Mouse (Mus musculus) kidney, embryonic 14.5 days (tissue): ENCODE measurements around the gene Myo1d. TPM values are rescaled to one million over a fixed set of nuclear protein-coding genes. Genes with fewer than 3 reads are reported as not detected.

Experiments
- ATAC-seq: fragments of 200-750 bp; cut with Nextera tagmentation; 2 replicates; pipeline ENCODE4 v1.8.0; 2017; ENCODE audit warnings: moderate number of reproducible peaks, mild to moderate bottlenecking, moderate TSS enrichment, moderate library complexity; ENCODE audit not compliant: low FRiP score, low TSS enrichment
- H3K27ac ChIP-seq: fragments of 300-500 bp; sonication (generic); 2 replicates; pipeline ENCODE4 v1.5.1; 2014; ENCODE audit warnings: low read depth, mild to moderate bottlenecking, low read length, moderate library complexity, mixed read lengths
- H3K27me3 ChIP-seq: fragments of 300-500 bp; sonication (generic); 2 replicates; pipeline ENCODE4 v1.6.1; 2014; ENCODE audit warnings: mild to moderate bottlenecking, low read length; ENCODE audit not compliant: control insufficient read depth, insufficient read depth
- H3K36me3 ChIP-seq: fragments of 300-500 bp; sonication (generic); 2 replicates; pipeline ENCODE4 v1.6.1; 2014; ENCODE audit warnings: low read length, mixed read lengths; ENCODE audit not compliant: control insufficient read depth, insufficient read depth
- H3K4me1 ChIP-seq: fragments of 300-500 bp; sonication (generic); 2 replicates; pipeline ENCODE4 v1.6.1; 2014; ENCODE audit warnings: low read length, mixed read lengths; ENCODE audit not compliant: control insufficient read depth, insufficient read depth
- H3K4me2 ChIP-seq: fragments of 300-500 bp; sonication (generic); replicated peaks from 2 replicates; pipeline ENCODE4 v1.6.1; 2014; ENCODE audit warnings: low read depth, mild to moderate bottlenecking, low read length
- H3K4me3 ChIP-seq: fragments of 300-500 bp; sonication (generic); 2 replicates; pipeline ENCODE4 v1.5.1; 2014; ENCODE audit warnings: mild to moderate bottlenecking, low read length
- H3K9ac ChIP-seq: fragments of 300-500 bp; sonication (generic); 2 replicates; pipeline ENCODE4 v1.6.1; 2014; ENCODE audit warnings: low read depth, mild to moderate bottlenecking, low read length, moderate library complexity
- H3K9me3 ChIP-seq: fragments of 300-500 bp; sonication (generic); 2 replicates; pipeline ENCODE4 v1.6.1; 2016; ENCODE audit warnings: low read length; ENCODE audit not compliant: control insufficient read depth
- WGBS: fragments of 180-500 bp; shearing (Covaris S2); extraction: QIAGEN DNeasy Blood & Tissue Kit; methylation state at CpG from one replicate; pipeline ENCODE4 v1.1.7; 2014; 5-methylcytosine and 5-hydroxymethylcytosine counted together
- polyA plus RNA-seq: library from polyadenylated mRNA; unstranded; fragments of >200 nt; fragmentation: Nextera tagmentation; extraction: Ambion mirVana; gene quantifications from 2 replicates; pipeline ENCODE4 v1.2.1, GENCODE M21; 2014

Myo1d gene
- polyA plus RNA-seq, 1 experiment from 2014 or later, result 16.0 TPM

DNA sequence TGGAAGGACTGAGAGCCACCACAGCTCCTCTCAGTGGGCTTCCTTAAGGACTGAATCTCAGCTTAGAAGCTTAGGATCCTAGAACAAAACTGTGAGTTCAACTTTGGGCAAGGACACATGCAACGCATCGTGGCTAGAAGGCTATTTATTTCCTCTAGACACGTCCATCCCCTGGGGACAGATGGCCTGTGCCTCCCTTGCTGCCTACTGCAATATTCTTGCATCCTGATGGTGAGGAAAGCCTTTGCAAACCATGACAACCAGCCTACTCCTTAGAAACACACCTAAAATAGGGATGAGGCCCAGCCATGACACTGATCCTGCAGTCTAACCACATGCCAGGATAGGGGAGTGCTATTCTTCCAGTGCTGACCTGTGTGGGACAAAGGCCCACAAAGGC is 274.2 kb downstream of the Myo1d start:
- Histone ChIP-seq H3K4me3 (no peak overlapping the region), H3K27me3 (no peaks in the 10 kb centered on the region), H3K4me2 (no peak overlapping the region), H3K4me1 (0 out of 2 replicates have a peak, but pooled peaks cover 7% of the 10 kb centered on the region), H3K9me3 (no peaks in the 10 kb centered on the region), H3K27ac (no peak overlapping the region), H3K9ac (no peak overlapping the region), H3K36me3 (no peaks in the 10 kb centered on the region)
- WGBS, result 87% methylated on average over 3 of the region's 3 CpGs
- ATAC-seq, result no peak

DNA sequence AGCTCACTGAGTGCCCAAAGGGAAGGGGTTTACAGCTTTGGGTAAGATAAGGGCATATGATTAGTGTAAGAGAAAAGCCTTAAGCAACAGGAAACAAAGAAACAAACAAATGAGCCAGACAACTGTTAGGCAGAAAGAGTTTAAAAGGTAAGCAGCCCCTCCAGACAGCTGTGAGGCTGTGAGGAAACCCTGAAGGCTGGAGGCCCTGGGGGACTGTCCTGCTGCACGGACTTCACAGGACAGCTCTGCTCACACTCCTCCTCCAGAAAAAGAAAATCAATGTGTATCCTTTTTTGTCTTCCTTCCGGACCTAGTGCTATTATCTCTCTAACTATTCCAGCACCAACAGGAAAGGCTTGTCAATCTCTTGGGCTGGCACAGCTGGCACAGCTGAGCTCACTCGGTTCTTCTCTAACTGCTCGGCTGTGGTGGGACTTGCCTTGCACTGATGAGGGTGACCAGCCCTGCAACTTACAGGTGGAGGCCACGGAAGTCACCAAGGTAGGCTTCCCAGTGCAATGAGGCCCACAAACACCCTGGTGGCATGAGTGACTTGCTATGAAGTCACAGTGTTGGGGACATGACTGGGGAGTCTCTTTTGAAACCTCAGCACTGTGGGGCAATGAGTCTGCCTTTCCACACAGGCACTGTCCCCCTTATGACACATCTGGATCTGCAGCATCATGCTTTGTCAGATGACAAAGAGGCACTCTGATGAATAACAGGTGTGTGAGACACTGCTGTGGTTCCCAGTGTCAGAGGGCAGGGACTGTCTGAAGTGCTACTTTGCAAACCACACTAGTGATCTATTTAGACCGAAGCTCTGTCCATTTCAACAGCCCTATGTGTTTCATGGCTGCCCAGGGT is 275.1 kb downstream of the Myo1d start:
- no peaks in the 10 kb centered on the region for H3K27me3 ChIP-seq
- 0 out of 2 replicates have a peak, but pooled peaks cover 7% of the 10 kb centered on the region for H3K4me1 ChIP-seq
- no peak overlapping the region for H3K27ac ChIP-seq
- no peak overlapping the region for H3K4me2 ChIP-seq
- H3K9ac ChIP-seq, result no peak overlapping the region
- ATAC-seq, result no peak
- no peak overlapping the region for H3K4me3 ChIP-seq
- 53% methylated on average over 6 of the region's 6 CpGs for WGBS
- H3K9me3 ChIP-seq, result no peaks in the 10 kb centered on the region
- H3K36me3 ChIP-seq, result no peaks in the 10 kb centered on the region

DNA sequence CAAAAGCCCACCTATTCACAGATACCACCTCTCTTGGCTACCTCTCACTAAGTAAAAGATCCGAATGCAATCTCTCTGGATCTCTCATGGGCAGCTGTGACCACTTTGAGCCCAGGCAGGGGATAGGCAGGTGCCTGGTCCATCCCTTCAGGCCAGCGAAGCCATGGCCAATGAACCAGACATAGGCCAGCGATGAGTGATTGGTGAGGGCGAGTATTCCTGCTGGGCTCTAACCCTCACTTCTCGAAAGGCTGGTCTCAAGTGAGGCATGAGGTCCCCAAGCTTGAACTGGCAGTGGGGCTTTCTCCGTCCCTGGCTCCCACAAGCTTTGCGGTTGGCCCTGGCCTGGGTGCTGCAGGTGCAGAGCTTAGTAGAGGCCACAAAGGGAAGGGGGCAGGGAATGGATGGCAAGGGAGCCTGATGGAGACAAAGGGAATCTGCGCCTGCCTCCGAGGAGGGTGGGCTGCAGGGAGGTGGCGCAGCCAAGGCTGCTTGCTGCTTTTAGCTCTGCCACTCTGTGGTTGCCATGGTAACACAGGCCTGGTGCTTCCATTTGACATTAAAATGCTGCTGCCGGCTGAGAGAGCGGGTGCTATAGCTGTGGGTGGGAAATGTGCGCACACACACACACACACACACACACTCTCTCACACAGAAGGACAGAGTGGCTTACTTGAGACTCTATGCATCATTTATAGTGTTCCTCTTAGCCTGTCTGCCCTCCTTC is 275.9 kb downstream of the Myo1d start:
- Histone ChIP-seq H3K4me2 (no peak overlapping the region), H3K4me3 (no peak overlapping the region), H3K4me1 (0 out of 2 replicates have a peak, but pooled peaks cover 8% of the 10 kb centered on the region), H3K9ac (no peak overlapping the region), H3K27ac (no peak overlapping the region), H3K9me3 (no peaks in the 10 kb centered on the region), H3K27me3 (no peaks in the 10 kb centered on the region), H3K36me3 (no peaks in the 10 kb centered on the region)
- WGBS, result 31% methylated on average over 13 of the region's 13 CpGs
- peak; percentile 39; the same call in 1 of the 2 replicates for ATAC-seq

DNA sequence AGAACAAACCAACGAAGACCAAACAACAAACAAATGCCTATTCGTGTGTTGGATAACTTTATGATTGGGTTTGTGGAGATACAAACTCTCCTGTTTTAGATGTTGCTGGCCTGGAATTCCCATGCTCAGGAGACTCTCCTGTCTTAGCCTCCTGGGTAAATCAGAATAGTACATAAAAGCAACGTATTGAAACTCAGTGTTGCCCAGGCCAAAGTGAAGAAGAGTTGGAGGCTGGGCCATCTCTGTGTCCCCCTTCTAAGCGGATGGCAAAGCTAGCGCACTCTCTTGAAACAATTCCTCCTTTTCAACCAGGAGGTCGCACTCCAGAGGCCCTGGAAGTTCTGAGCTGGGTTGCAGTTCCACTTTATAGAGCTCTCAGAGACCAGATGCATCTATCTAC is 276.5 kb downstream of the Myo1d start:
- 88% methylated on average over 6 of the region's 6 CpGs for WGBS
- Histone ChIP-seq H3K9ac (no peak overlapping the region), H3K4me2 (no peak overlapping the region), H3K4me1 (0 out of 2 replicates have a peak, but pooled peaks cover 10% of the 10 kb centered on the region), H3K27ac (no peak overlapping the region), H3K27me3 (no peaks in the 10 kb centered on the region), H3K4me3 (no peak overlapping the region), H3K36me3 (no peaks in the 10 kb centered on the region), H3K9me3 (no peaks in the 10 kb centered on the region)
- no peak for ATAC-seq

DNA sequence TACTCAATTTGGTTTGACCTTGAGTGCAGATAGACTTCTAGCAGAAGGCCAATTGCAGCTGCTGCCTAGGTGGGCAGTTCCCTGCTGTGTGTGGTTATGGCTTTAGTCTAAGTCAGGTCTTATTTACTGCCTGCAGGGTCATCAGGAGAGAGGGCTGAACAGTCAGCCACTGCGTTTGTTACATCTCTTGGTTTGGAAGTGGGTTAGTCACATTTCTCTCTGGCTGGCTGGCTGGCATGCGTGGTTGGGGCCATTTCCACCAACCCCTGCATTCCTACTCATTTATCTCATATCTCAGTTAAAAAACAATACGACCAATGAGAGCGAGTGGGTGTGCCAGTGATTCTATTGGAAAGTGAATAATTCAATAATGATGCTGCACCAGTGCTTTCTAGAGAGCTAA is 280.3 kb downstream of the Myo1d start:
- no peak overlapping the region for H3K27ac ChIP-seq
- no peaks in the 10 kb centered on the region for H3K36me3 ChIP-seq
- ATAC-seq, result no peak
- 57% methylated on average over 4 of the region's 4 CpGs for WGBS
- H3K9me3 ChIP-seq, result no peaks in the 10 kb centered on the region
- H3K27me3 ChIP-seq, result no peaks in the 10 kb centered on the region
- H3K4me3 ChIP-seq, result no peak overlapping the region
- no peak overlapping the region for H3K4me2 ChIP-seq
- no peak overlapping the region for H3K9ac ChIP-seq
- H3K4me1 ChIP-seq, result 0 out of 2 replicates have a peak, but pooled peaks cover 10% of the 10 kb centered on the region

DNA sequence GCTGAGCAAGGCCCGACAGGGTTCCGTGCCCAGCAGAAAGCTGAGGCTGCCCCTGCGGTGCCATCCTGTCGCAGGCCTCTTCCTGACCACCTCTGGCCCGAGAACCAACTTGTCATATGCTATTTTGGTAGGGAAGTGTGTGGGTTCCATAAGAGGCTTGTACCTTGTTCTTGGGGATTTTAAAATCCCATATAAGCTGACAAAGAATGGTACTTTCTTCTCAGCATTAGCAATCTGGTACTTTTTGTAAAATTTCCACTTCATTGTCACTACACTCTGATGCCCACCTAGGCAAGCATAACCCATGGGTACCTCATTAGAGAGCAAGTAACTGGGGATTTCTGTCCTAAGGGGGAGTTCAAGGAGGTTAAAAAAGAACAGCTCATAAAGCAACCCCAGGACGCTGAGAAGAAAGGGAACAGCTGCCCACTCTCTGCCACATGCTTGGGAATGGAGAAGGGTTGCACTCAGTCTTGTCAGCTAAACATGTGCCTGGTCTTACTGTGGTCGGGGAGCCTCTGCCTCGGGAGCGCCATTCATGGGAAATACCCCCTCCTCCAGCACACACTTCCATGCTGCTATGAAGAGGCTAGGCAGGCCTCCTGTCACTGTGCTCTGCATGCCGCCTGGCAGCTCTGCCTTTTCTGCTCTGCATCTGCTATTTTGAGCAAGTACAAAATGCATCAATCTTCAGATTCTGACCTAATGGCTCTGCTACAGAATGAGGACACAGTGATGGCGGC is 281.3 kb downstream of the Myo1d start:
- no peak for ATAC-seq
- Histone ChIP-seq H3K9me3 (no peaks in the 10 kb centered on the region), H3K27ac (no peak overlapping the region), H3K27me3 (no peaks in the 10 kb centered on the region), H3K4me1 (0 out of 2 replicates have a peak, but pooled peaks cover 3% of the 10 kb centered on the region), H3K9ac (no peak overlapping the region), H3K4me2 (no peak overlapping the region), H3K4me3 (no peak overlapping the region), H3K36me3 (no peaks in the 10 kb centered on the region)
- WGBS, result 64% methylated on average over 11 of the region's 11 CpGs

DNA sequence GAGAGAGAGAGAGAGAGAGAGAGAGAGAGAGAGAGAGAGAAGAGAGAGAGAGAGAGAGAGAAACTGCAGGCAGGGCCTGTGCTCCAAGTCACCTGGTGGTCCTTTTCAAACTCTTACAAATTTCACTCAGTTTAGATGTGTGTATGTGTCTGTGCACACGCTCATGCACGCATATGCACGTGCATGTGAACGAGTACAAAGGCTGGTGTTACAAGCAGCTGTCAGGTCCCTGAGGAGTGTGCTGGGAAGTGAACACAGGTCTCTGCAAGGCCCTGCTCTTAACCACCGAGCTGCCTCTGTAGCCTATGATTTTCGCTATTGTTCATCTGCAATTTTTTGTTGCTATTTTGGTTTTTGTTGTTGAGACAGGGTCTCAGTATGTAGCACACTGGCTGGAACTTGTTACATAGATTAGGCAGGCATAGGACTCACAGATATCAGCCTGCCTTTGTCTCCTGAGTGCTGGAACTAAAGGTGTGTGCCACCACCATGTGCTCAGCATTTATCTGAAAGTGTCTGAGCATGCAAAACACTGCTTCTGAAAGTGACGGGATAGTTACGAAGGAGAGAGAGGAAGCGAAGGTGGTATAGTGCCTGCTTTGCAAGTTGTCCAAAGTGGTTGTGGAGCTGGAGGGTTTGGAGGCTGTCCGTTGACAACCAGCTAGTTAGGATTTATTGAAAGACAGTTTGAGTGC is 282.5 kb downstream of the Myo1d start:
- no peak overlapping the region for H3K9ac ChIP-seq
- H3K27ac ChIP-seq, result no peak overlapping the region
- no peaks in the 10 kb centered on the region for H3K9me3 ChIP-seq
- no peak overlapping the region for H3K4me3 ChIP-seq
- no peaks in the 10 kb centered on the region for H3K36me3 ChIP-seq
- no peaks in the 10 kb centered on the region for H3K27me3 ChIP-seq
- 85% methylated on average over 10 of the region's 10 CpGs for WGBS
- no peak overlapping the region for H3K4me2 ChIP-seq
- ATAC-seq, result no peak
- 0 out of 2 replicates have a peak, but pooled peaks cover 3% of the 10 kb centered on the region for H3K4me1 ChIP-seq

DNA sequence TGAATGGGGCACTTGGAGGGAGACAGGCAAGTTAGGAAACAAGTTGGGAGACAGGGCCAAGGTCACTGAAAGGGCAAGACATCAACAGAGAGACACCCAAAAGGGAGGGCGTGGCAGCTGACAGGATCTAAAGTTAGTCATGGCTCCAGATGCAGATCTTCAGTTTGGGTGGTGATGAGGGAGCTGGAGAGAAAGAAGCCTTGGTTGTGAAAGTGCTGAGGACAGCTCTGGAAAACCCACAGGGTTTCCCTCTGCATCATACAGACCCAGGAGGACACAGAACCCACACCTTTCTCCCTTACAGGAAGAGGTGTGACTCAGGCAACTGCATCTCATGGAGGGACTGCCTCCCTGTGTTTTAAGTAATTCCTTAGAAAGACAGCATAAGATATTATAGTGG is 283.2 kb downstream of the Myo1d start:
- H3K4me2 ChIP-seq, result no peak overlapping the region
- no peaks in the 10 kb centered on the region for H3K27me3 ChIP-seq
- no peaks in the 10 kb centered on the region for H3K9me3 ChIP-seq
- no peak overlapping the region for H3K27ac ChIP-seq
- WGBS, result 88% methylated on average over 1 of the region's 1 CpGs
- no peak overlapping the region for H3K4me3 ChIP-seq
- ATAC-seq, result no peak
- no peaks in the 10 kb centered on the region for H3K36me3 ChIP-seq
- 0 out of 2 replicates have a peak, but pooled peaks cover 3% of the 10 kb centered on the region for H3K4me1 ChIP-seq
- no peak overlapping the region for H3K9ac ChIP-seq
